Mouse (Mus musculus): ENCODE measurements at regions not wholly inside any gene's neighbourhood (a gene's known extent, or its start where the extent isn't known, plus 50 kb on each side); places are given as distances from the start of the nearest gene placed in this dataset.

DNA sequence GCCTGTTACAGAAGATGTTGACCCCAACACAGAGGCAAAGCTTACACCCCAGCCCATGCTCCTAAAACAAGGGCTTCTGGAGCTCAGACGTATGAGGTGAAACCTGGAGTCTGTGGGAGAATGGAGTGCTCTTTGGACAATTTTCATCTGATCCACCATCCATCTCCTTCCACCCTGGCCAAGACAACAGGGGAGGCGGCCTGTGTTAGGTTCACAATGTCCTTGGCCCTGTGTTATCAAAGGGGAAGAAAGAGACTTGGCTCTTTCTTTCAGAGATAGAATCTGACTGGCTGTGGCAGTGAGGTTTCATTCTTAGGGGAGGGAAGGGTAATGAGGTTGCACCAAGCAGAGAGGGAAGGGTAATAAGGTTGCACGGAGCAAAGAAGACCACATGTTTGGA is 88.4 kb upstream of the Hes1 start:
- H3K4me3 ChIP-seq (replicated peaks in 1 of 3; ENCODE audit: low read depth in 2 of 3, low read length in 2 of 3, poor library complexity in 1 of 3) = no peak overlapping the region
- H3K4me1 ChIP-seq (ENCODE audit: control insufficient read depth in 1 of 2, insufficient read depth in 2 of 2) = peaks cover 9 to 33% of the 10 kb centered on the region in 2 experiments; a peak in 3 of 4 replicates
- H3K9ac ChIP-seq (ENCODE audit: insufficient read depth, low read depth) = no peak overlapping the region
- H3K27ac ChIP-seq (ENCODE audit: insufficient read depth, low read depth) = no peak overlapping the region
- H3K79me2 ChIP-seq (replicated peaks; ENCODE audit: control insufficient read depth, extremely low read depth, insufficient read depth, poor library complexity, severe bottlenecking) = no peaks in the 10 kb centered on the region
- in situ Hi-C loops (cut with MboI; ENCODE audit: low pct_ligation_motif_present, low pct_unique_long_range_greater_than_20kb, low sequenced_read_pairs) (no loop called here), dilution Hi-C loops (cut with MboI; ENCODE audit: extremely low pct_ligation_motif_present, extremely low pct_unique_long_range_greater_than_20kb, low sequenced_read_pairs) (no loop called here)
- peaks cover 5% of the 10 kb centered on the region for H3K27me3 ChIP-seq (replicated peaks)
- no peak overlapping the region for H3K4me2 ChIP-seq (ENCODE audit: insufficient read depth, low read depth, poor library complexity, severe bottlenecking)
- no peaks in the 10 kb centered on the region for H3K9me3 ChIP-seq (replicated peaks; ENCODE audit: low read length)
- TF ChIP-seq BHLHE40 (IDR thresholded peaks at IDR 0.05; ENCODE audit: low read depth, low read length) (no peak), ETS1 (conservative IDR thresholded peaks at IDR 0.05; ENCODE audit: low read depth, low read length) (no peak), RCOR1 (conservative IDR thresholded peaks at IDR 0.05; ENCODE audit: low read depth, low read length) (no peak), KAT2A (IDR thresholded peaks at IDR 0.05; ENCODE audit: insufficient replicate concordance, low read length) (no peak), ELF1 (IDR thresholded peaks at IDR 0.05; ENCODE audit: low read depth, low read length) (no peak), TBP (conservative IDR thresholded peaks at IDR 0.05; ENCODE audit: low read depth, low read length) (no peak), MAZ (IDR thresholded peaks at IDR 0.05; ENCODE audit: low read depth, low read length) (no peak), MYC (IDR thresholded peaks at IDR 0.05; ENCODE audit: low read depth, low read length) (no peak), EP300 (IDR thresholded peaks at IDR 0.05; ENCODE audit: low read length) (no peak), CTCF (conservative IDR thresholded peaks at IDR 0.05 in 1 of 2, IDR thresholded peaks at IDR 0.05 in 1 of 2; ENCODE audit: low read depth in 2 of 2, low read length in 2 of 2) (no peak), ZNF384 (IDR thresholded peaks at IDR 0.05; ENCODE audit: low read depth, low read length) (no peak), SMC3 (IDR thresholded peaks at IDR 0.05; ENCODE audit: low read depth, low read length) (no peak), ZMIZ1 (IDR thresholded peaks at IDR 0.05; ENCODE audit: low read depth, low read length) (no peak), IRF4 (IDR thresholded peaks at IDR 0.05; ENCODE audit: low read depth, low read length) (no peak), MAFK (IDR thresholded peaks at IDR 0.05; ENCODE audit: insufficient replicate concordance, low read length) (no peak), NRF1 (IDR thresholded peaks at IDR 0.05; ENCODE audit: low read depth, low read length) (no peak), USF1 (IDR thresholded peaks at IDR 0.05; ENCODE audit: low read depth, low read length) (no peak)
- no peaks in the 10 kb centered on the region for H3K36me3 ChIP-seq (replicated peaks in 1 of 2; ENCODE audit: control insufficient read depth in 1 of 2, insufficient read depth in 1 of 2, low read length in 1 of 2)
- DNase-seq (ENCODE audit: extremely low read depth) = no peak

DNA sequence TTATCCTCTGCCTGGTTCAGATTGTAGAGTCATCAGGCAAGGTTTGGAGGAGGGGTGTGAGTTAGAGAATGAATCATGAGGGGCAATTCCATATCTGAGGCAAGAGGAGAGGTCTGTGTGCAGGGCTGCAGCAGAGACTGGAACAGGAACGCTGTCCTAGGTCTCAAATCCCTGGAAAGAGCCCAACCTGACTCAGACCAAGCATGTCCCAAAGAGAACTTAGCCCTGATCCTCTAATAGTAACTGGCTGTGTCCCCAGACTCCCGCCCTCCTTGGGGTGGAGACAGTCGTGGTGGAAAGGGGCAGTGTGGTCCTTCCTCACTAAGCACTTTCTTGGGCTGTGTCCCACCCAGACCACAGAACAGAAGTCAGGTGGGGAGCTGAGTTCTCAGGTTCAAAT is 87.2 kb upstream of the Hes1 start:
- in situ Hi-C loops (cut with MboI; ENCODE audit: low pct_ligation_motif_present, low pct_unique_long_range_greater_than_20kb, low sequenced_read_pairs) = no loop called here
- no peaks in the 10 kb centered on the region for H3K36me3 ChIP-seq (replicated peaks in 1 of 2; ENCODE audit: control insufficient read depth in 1 of 2, insufficient read depth in 1 of 2, low read length in 1 of 2)

More for the DNA sequence above, 87.2 kb upstream of the Hes1 start:
- DNase-seq (ENCODE audit: extremely low read depth) = no peak
- Histone ChIP-seq H3K27ac (ENCODE audit: insufficient read depth, low read depth) (no peak overlapping the region), H3K9me3 (replicated peaks; ENCODE audit: low read length) (no peaks in the 10 kb centered on the region), H3K4me3 (replicated peaks in 1 of 3; ENCODE audit: low read depth in 2 of 3, low read length in 2 of 3, poor library complexity in 1 of 3) (no peak overlapping the region), H3K79me2 (replicated peaks; ENCODE audit: control insufficient read depth, extremely low read depth, insufficient read depth, poor library complexity, severe bottlenecking) (no peaks in the 10 kb centered on the region), H3K4me2 (ENCODE audit: insufficient read depth, low read depth, poor library complexity, severe bottlenecking) (no peak overlapping the region), H3K4me1 (ENCODE audit: control insufficient read depth in 1 of 2, insufficient read depth in 2 of 2) (peaks cover 19 to 45% of the 10 kb centered on the region in 2 experiments), H3K9ac (ENCODE audit: insufficient read depth, low read depth) (no peak overlapping the region), H3K27me3 (replicated peaks) (peaks cover 5% of the 10 kb centered on the region)
- TF ChIP-seq CTCF (conservative IDR thresholded peaks at IDR 0.05 in 1 of 2, IDR thresholded peaks at IDR 0.05 in 1 of 2; ENCODE audit: low read depth in 2 of 2, low read length in 2 of 2) (no peak), E2F4 (IDR thresholded peaks at IDR 0.05; ENCODE audit: insufficient replicate concordance, low read depth, low read length) (no peak), TBP (conservative IDR thresholded peaks at IDR 0.05; ENCODE audit: low read depth, low read length) (no peak), MXI1 (IDR thresholded peaks at IDR 0.05; ENCODE audit: low read depth, low read length) (no peak), JUN (IDR thresholded peaks at IDR 0.05; ENCODE audit: insufficient read depth, low read depth, low read length) (no peak), RAD21 (IDR thresholded peaks at IDR 0.05; ENCODE audit: low read depth, low read length) (no peak), GABPA (IDR thresholded peaks at IDR 0.05; ENCODE audit: insufficient replicate concordance, low read depth, low read length) (no peak), NRF1 (IDR thresholded peaks at IDR 0.05; ENCODE audit: low read depth, low read length) (no peak), PAX5 (IDR thresholded peaks at IDR 0.05; ENCODE audit: low read length) (no peak), TCF12 (IDR thresholded peaks at IDR 0.05; ENCODE audit: low read depth, low read length) (no peak), CHD1 (IDR thresholded peaks at IDR 0.05; ENCODE audit: low read depth, low read length) (no peak), CHD2 (IDR thresholded peaks at IDR 0.05; ENCODE audit: low read length) (no peak)
- dilution Hi-C loops (cut with MboI; ENCODE audit: extremely low pct_ligation_motif_present, extremely low pct_unique_long_range_greater_than_20kb, low sequenced_read_pairs) = no loop called here

All from CH12.LX (cell line).